Comparison of ENCODE assay signal across 8 mouse cellular contexts in genomic region chr15:96254356-96254755, GRCm38 (mm10). TPM values are rescaled to one million over a fixed set of nuclear protein-coding genes. Genes with fewer than 3 reads are reported as not detected.
DNase-seq lines count a peak whose midpoint lies in the region; ATAC-seq and TF ChIP-seq lines count a peak whose summit lies in the region.

No protein-coding gene starts in this region.

- no peak for TF ChIP-seq POLR2A in lung, adult 2 months (IDR thresholded peaks at IDR 0.05; ENCODE audit: borderline replicate concordance, extremely low read depth, low read depth, low read length)

- H3K4me1 ChIP-seq in lung, adult 2 months (ENCODE audit: control insufficient read depth, insufficient read depth, low read length), result peaks cover 2% of the 10 kb centered on the region; the same call in 1 of the 2 replicates
- H3K4me1 ChIP-seq in embryonic facial prominence, embryonic 14.5 days (ENCODE audit: control insufficient read depth, insufficient read depth, low read length), result peaks cover 8% of the 10 kb centered on the region; the same call in 1 of the 2 replicates
- peaks cover 5% of the 10 kb centered on the region; the same call in 1 of the 2 replicates for H3K4me1 ChIP-seq in intestine, postnatal 0 days (replicated peaks; ENCODE audit: control insufficient read depth, insufficient read depth, low read length)
- H3K4me1 ChIP-seq in neural tube, embryonic 14.5 days (ENCODE audit: control insufficient read depth, insufficient read depth, low read length), result no peaks in the 10 kb centered on the region

- H3K9ac ChIP-seq in embryonic facial prominence, embryonic 14.5 days (ENCODE audit: low read depth, low read length), result peak overlapping the region; percentile 57
- no peak overlapping the region for H3K9ac ChIP-seq in intestine, postnatal 0 days (ENCODE audit: low read depth, low read length)
- H3K9ac ChIP-seq in neural tube, embryonic 14.5 days (replicated peaks; ENCODE audit: low read depth, low read length), result no peak overlapping the region; the same call in 1 of the 2 replicates

- no peaks in the 10 kb centered on the region for H3K36me3 ChIP-seq in embryonic facial prominence, embryonic 14.5 days (ENCODE audit: control insufficient read depth, insufficient read depth, low read length)
- no peaks in the 10 kb centered on the region for H3K36me3 ChIP-seq in intestine, postnatal 0 days (ENCODE audit: control insufficient read depth, insufficient read depth)
- H3K36me3 ChIP-seq in neural tube, embryonic 14.5 days (ENCODE audit: control insufficient read depth, insufficient read depth, low read length), result no peaks in the 10 kb centered on the region

- WGBS in lung, adult 2 months, result 2% methylated on average over 17 of the region's 17 CpGs
- WGBS in embryonic facial prominence, embryonic 14.5 days, result under 1% methylated on average over 17 of the region's 17 CpGs
- WGBS in intestine, postnatal 0 days, result 10% methylated on average over 17 of the region's 17 CpGs
- 2% methylated on average over 17 of the region's 17 CpGs for whole genome bisulfite sequencing in neural tube, embryonic 14.5 days

- peak; percentile 50 for ATAC-seq in embryonic facial prominence, embryonic 14.5 days (ENCODE audit: low read depth)
- ATAC-seq in intestine, postnatal 0 days, result no peak
- no peak for ATAC-seq in neural tube, embryonic 14.5 days (ENCODE audit: low read depth)
- no peak for ATAC-seq in frontal cortex, adult (ENCODE audit: low TSS enrichment)
- no peak for ATAC-seq in cerebellum, adult (ENCODE audit: insufficient number of reproducible peaks, low FRiP score, low TSS enrichment)

- peak overlapping the region; percentile 6 for H3K4me3 ChIP-seq in lung, adult 2 months (replicated peaks; ENCODE audit: extremely low read depth, low read depth, low read length)
- peak overlapping the region; percentile 33 for H3K4me3 ChIP-seq in embryonic facial prominence, embryonic 14.5 days (ENCODE audit: low read depth, low read length)
- H3K4me3 ChIP-seq in intestine, postnatal 0 days (ENCODE audit: low read depth, low read length), result peak overlapping the region; percentile 20
- peak overlapping the region; percentile 20; the same call in 1 of the 2 replicates for H3K4me3 ChIP-seq in neural tube, embryonic 14.5 days (ENCODE audit: low read depth, low read length)

- H3K27ac ChIP-seq in embryonic facial prominence, embryonic 14.5 days (replicated peaks; ENCODE audit: low read depth, low read length), result peak overlapping the region; percentile 8; the same call in 1 of the 2 replicates
- H3K27ac ChIP-seq in intestine, postnatal 0 days (ENCODE audit: low read depth, low read length), result no peak overlapping the region
- no peak overlapping the region for H3K27ac ChIP-seq in neural tube, embryonic 14.5 days (ENCODE audit: low read depth, low read length)

- no peaks in the 10 kb centered on the region for H3K9me3 ChIP-seq in embryonic facial prominence, embryonic 14.5 days (ENCODE audit: control insufficient read depth, low read length)
- H3K9me3 ChIP-seq in intestine, postnatal 0 days (ENCODE audit: control insufficient read depth), result no peaks in the 10 kb centered on the region
- H3K9me3 ChIP-seq in neural tube, embryonic 14.5 days (ENCODE audit: control insufficient read depth, low read length), result no peaks in the 10 kb centered on the region

- TF ChIP-seq CTCF in lung, adult 2 months (IDR thresholded peaks at IDR 0.05; ENCODE audit: insufficient read depth, low read length), result no peak
- no peak for TF ChIP-seq CTCF in intestine, postnatal 0 days (IDR thresholded peaks at IDR 0.05; ENCODE audit: low read depth)

- DNase-seq in lung, adult 2 months, result no peak
- DNase-seq in lung, postnatal 10 days, result no peak
- peak; percentile 44 for DNase-seq in embryonic facial prominence, embryonic 14.5 days (ENCODE audit: low spot score)
- DNase-seq in kidney, postnatal 25 days, result no peak

- H3K4me2 ChIP-seq in embryonic facial prominence, embryonic 14.5 days (ENCODE audit: low read depth, low read length), result peak overlapping the region; percentile 68
- peak overlapping the region; percentile 59 for H3K4me2 ChIP-seq in intestine, postnatal 0 days (replicated peaks; ENCODE audit: low read depth)
- H3K4me2 ChIP-seq in neural tube, embryonic 14.5 days (ENCODE audit: low read depth, low read length), result peak overlapping the region; percentile 54

- H3K27me3 ChIP-seq in embryonic facial prominence, embryonic 14.5 days (replicated peaks; ENCODE audit: control insufficient read depth, insufficient read depth, low read length), result no peaks in the 10 kb centered on the region
- no peaks in the 10 kb centered on the region for H3K27me3 ChIP-seq in intestine, postnatal 0 days (replicated peaks; ENCODE audit: control insufficient read depth, insufficient read depth, low read length)
- no peaks in the 10 kb centered on the region for H3K27me3 ChIP-seq in neural tube, embryonic 14.5 days (ENCODE audit: control insufficient read depth, insufficient read depth, low read length)

RNA-seq across cellular contexts. Expression of gene Arid2, which starts 33.0 kb away (rescaled TPM):
- polyA plus RNA-seq in lung, adult 2 months (2012; rRNA removed), result 17.4 and 17.5 TPM in 2 replicates
- 25.2 and 25.6 TPM in 2 replicates for polyA plus RNA-seq in embryonic facial prominence, embryonic 14.5 days (2014; fragmentation: Nextera tagmentation; extraction: Ambion mirVana)
- polyA plus RNA-seq in intestine, postnatal 0 days (2015; fragmentation: Nextera tagmentation; extraction: Ambion mirVana), result 9.4 and 10.0 TPM in 2 replicates
- 26.9 and 32.0 TPM in 2 replicates for polyA plus RNA-seq in neural tube, embryonic 14.5 days (2014; fragmentation: Nextera tagmentation; extraction: Ambion mirVana)
